Mouse (Mus musculus) cortical plate, adult 2 months (tissue): ENCODE data around the gene Ddx31. TPM values are rescaled to one million over a fixed set of nuclear protein-coding genes. Genes with fewer than 3 reads are reported as not detected.

ENCODE experiments used
- H3K27ac ChIP-seq: fragments of 200-500 bp; 2 replicates; pipeline ENCODE4 v1.5.1; 2012; ENCODE audit warnings: low read length, control low read depth, inconsistent platforms; ENCODE audit not compliant: insufficient read depth
- H3K4me1 ChIP-seq: fragments of 200-500 bp; 2 replicates; pipeline ENCODE4 v1.6.1; 2011; ENCODE audit warnings: low read length; ENCODE audit not compliant: control insufficient read depth, insufficient read depth
- H3K4me3 ChIP-seq: fragments of 200-500 bp; 2 replicates; pipeline ENCODE4 v1.5.1; 2011; ENCODE audit warnings: mild to moderate bottlenecking, low read length, control low read depth; ENCODE audit not compliant: insufficient read depth
- CTCF ChIP-seq: fragments of 200-500 bp; IDR thresholded peaks from 2 replicates; pipeline ENCODE4 v1.5.1; 2011; ENCODE audit warnings: mild to moderate bottlenecking, control low read depth, low read length; ENCODE audit not compliant: insufficient read depth; ENCODE audit errors: extremely low read depth
- POLR2A ChIP-seq: fragments of 200-500 bp; IDR thresholded peaks from 2 replicates; pipeline ENCODE4 v1.6.1; 2011; ENCODE audit warnings: mild to moderate bottlenecking, low read length, control low read depth; ENCODE audit not compliant: insufficient read depth; ENCODE audit errors: extremely low read depth
- polyA plus RNA-seq: library from polyadenylated mRNA; depleted of rRNA; stranded (reverse); fragments of >200 nt; gene quantifications from 2 replicates; pipeline ENCODE4 v1.2.3, GENCODE M21; 2012

Ddx31 gene
- polyA plus RNA-seq, 1 experiment = 4.9 TPM

GRCm38 (mm10) chr2:28810260-28811013 is 29.8 kb upstream of the Ddx31 start:
- Histone ChIP-seq H3K27ac (no peak overlapping the region), H3K4me1 (no peaks in the 10 kb centered on the region), H3K4me3 (no peak overlapping the region)
- TF ChIP-seq POLR2A (no peak), CTCF (no peak)

GRCm38 (mm10) chr2:28818866-28819265 is 21.3 kb upstream of the Ddx31 start:
- Histone ChIP-seq H3K4me3 (no peak overlapping the region), H3K4me1 (no peaks in the 10 kb centered on the region), H3K27ac (no peak overlapping the region)
- TF ChIP-seq CTCF = no peak
- no peak for TF ChIP-seq POLR2A

GRCm38 (mm10) chr2:28829265-28829664 is 10.9 kb upstream of the Ddx31 start:
- TF ChIP-seq CTCF (0 out of 2 replicates have a peak, but pooled peaks have one; percentile 4), POLR2A (no peak)
- Histone ChIP-seq H3K4me1 (no peaks in the 10 kb centered on the region), H3K4me3 (no peak overlapping the region), H3K27ac (no peak overlapping the region)

GRCm38 (mm10) chr2:28836181-28836940 is 3.8 kb upstream of the Ddx31 start:
- TF ChIP-seq CTCF (no peak), POLR2A (no peak)
- peaks cover 5% of the 10 kb centered on the region; the same call in 1 of the 2 replicates for H3K4me1 ChIP-seq
- no peak overlapping the region for H3K27ac ChIP-seq
- H3K4me3 ChIP-seq = no peak overlapping the region

GRCm38 (mm10) chr2:28839501-28840221 is 545 bp upstream of the Ddx31 start:
- Histone ChIP-seq H3K27ac (peak overlapping the region; percentile 72; the same call in 1 of the 2 replicates), H3K4me1 (peaks cover 5% of the 10 kb centered on the region; the same call in 1 of the 2 replicates), H3K4me3 (peak overlapping the region; percentile 94)
- no peak for TF ChIP-seq CTCF

GRCm38 (mm10) chr2:28842042-28842441 is 1.8 kb downstream of the Ddx31 start:
- Histone ChIP-seq H3K27ac (no peak overlapping the region), H3K4me3 (no peak overlapping the region), H3K4me1 (peaks cover 3% of the 10 kb centered on the region; the same call in 1 of the 2 replicates)
- no peak for TF ChIP-seq CTCF
- no peak for TF ChIP-seq POLR2A

GRCm38 (mm10) chr2:28848879-28849278 is 8.7 kb downstream of the Ddx31 start:
- Histone ChIP-seq H3K27ac (no peak overlapping the region), H3K4me1 (no peaks in the 10 kb centered on the region), H3K4me3 (no peak overlapping the region)
- TF ChIP-seq POLR2A (no peak), CTCF (no peak)

GRCm38 (mm10) chr2:28852594-28852993 is 12.4 kb downstream of the Ddx31 start:
- TF ChIP-seq CTCF (no peak), POLR2A (no peak)
- Histone ChIP-seq H3K4me1 (no peaks in the 10 kb centered on the region), H3K27ac (no peak overlapping the region), H3K4me3 (no peak overlapping the region)

- TF ChIP-seq CTCF (no peak), POLR2A (no peak)
- Histone ChIP-seq H3K4me3 (no peak overlapping the region), H3K27ac (no peak overlapping the region), H3K4me1 (no peaks in the 10 kb centered on the region)
Measured at GRCm38 (mm10) chr2:28855773-28856172, 15.6 kb downstream of the Ddx31 start.

- Histone ChIP-seq H3K27ac (no peak overlapping the region), H3K4me3 (no peak overlapping the region)
- TF ChIP-seq CTCF (no peak), POLR2A (no peak)
Measured at GRCm38 (mm10) chr2:28859303-28859702, 19.1 kb downstream of the Ddx31 start.

More at GRCm38 (mm10) chr2:28859303-28859702, 19.1 kb downstream of the Ddx31 start:
- no peaks in the 10 kb centered on the region for H3K4me1 ChIP-seq
